Mouse (Mus musculus) thymus, adult 2 months (tissue): Measurements from ENCODE around the gene Enox1. TPM values are rescaled to one million over a fixed set of nuclear protein-coding genes. Genes with fewer than 3 reads are reported as not detected.

ENCODE experiments used
- DNase-seq: peaks from one replicate; pipeline ENCODE4 v3.0.0; 2021
- H3K27ac ChIP-seq: fragments of 200-500 bp; 2 replicates; pipeline ENCODE4 v1.5.1; 2012; ENCODE audit warnings: low read length, control low read depth; ENCODE audit not compliant: control insufficient read depth, insufficient read depth
- H3K27me3 ChIP-seq: fragments of 200-500 bp; 2 replicates; pipeline ENCODE4 v1.6.1; 2012; ENCODE audit warnings: mild to moderate bottlenecking, low read length, moderate library complexity, mixed read lengths; ENCODE audit not compliant: control insufficient read depth, insufficient read depth
- H3K36me3 ChIP-seq: fragments of 200-500 bp; 2 replicates; pipeline ENCODE4 v1.6.1; 2012; ENCODE audit warnings: mild to moderate bottlenecking, low read length, moderate library complexity; ENCODE audit not compliant: control insufficient read depth, insufficient read depth
- H3K4me1 ChIP-seq: fragments of 200-500 bp; replicated peaks from 2 replicates; pipeline ENCODE4 v1.6.1; 2012; ENCODE audit warnings: low read length; ENCODE audit not compliant: control insufficient read depth, insufficient read depth
- H3K4me3 ChIP-seq: fragments of 200-500 bp; 2 replicates; pipeline ENCODE4 v1.5.1; 2012; ENCODE audit warnings: mild to moderate bottlenecking, low read length, control low read depth, moderate library complexity; ENCODE audit not compliant: control insufficient read depth, insufficient read depth
- CTCF ChIP-seq: fragments of 200-500 bp; IDR thresholded peaks from 2 replicates; pipeline ENCODE4 v1.5.1; 2012; ENCODE audit warnings: mild to moderate bottlenecking, control low read depth, low read length, moderate library complexity, borderline replicate concordance; ENCODE audit not compliant: control insufficient read depth, poor library complexity, insufficient read depth; ENCODE audit errors: extremely low read depth
- POLR2A ChIP-seq: fragments of 200-500 bp; IDR thresholded peaks from 2 replicates; pipeline ENCODE4 v1.6.1; 2012; ENCODE audit warnings: mild to moderate bottlenecking, low read length, control low read depth, moderate library complexity; ENCODE audit not compliant: control insufficient read depth, poor library complexity, insufficient read depth; ENCODE audit errors: extremely low read depth
- WGBS: fragments of 180-500 bp; shearing (Covaris S2); methylation state at CpG from one replicate; pipeline ENCODE4 v1.1.7; 2018; 5-methylcytosine and 5-hydroxymethylcytosine counted together
- polyA plus RNA-seq: library from polyadenylated mRNA; depleted of rRNA; stranded (reverse); fragments of >200 nt; gene quantifications from 2 replicates; pipeline ENCODE4 v1.2.3, GENCODE M21; 2012

Enox1 gene
- polyA plus RNA-seq, 1 experiment, result 0.38 TPM

GRCm38 (mm10) chr14:77162496-77162895 lies 5.9 kb downstream of the Enox1 start:
- Histone ChIP-seq H3K4me3 (no peak overlapping the region), H3K4me1 (peaks cover 2% of the 10 kb centered on the region), H3K27me3 (peaks cover 8% of the 10 kb centered on the region; the same call in 1 of the 2 replicates), H3K27ac (no peak overlapping the region), H3K36me3 (no peaks in the 10 kb centered on the region)
- TF ChIP-seq CTCF, result no peak
- TF ChIP-seq POLR2A, result no peak
- WGBS, result 84% methylated on average over 3 of the region's 3 CpGs
- no peak for DNase-seq

- no peaks in the 10 kb centered on the region; the same call in 1 of the 2 replicates for H3K27me3 ChIP-seq
- H3K4me1 ChIP-seq, result no peaks in the 10 kb centered on the region
- no peak for DNase-seq
- H3K4me3 ChIP-seq, result no peak overlapping the region
- 85% methylated on average over 6 of the region's 6 CpGs for WGBS
- no peaks in the 10 kb centered on the region for H3K36me3 ChIP-seq
- H3K27ac ChIP-seq, result no peak overlapping the region
- no peak for TF ChIP-seq CTCF
- TF ChIP-seq POLR2A, result no peak
Observed at GRCm38 (mm10) chr14:77164396-77164795, 7.8 kb downstream of the Enox1 start.

GRCm38 (mm10) chr14:77168161-77168560 lies 11.6 kb downstream of the Enox1 start:
- no peak for DNase-seq
- Histone ChIP-seq H3K4me3 (no peak overlapping the region), H3K27me3 (no peaks in the 10 kb centered on the region), H3K27ac (no peak overlapping the region), H3K4me1 (no peaks in the 10 kb centered on the region), H3K36me3 (no peaks in the 10 kb centered on the region)
- WGBS, result 91% methylated on average over 6 of the region's 6 CpGs
- TF ChIP-seq POLR2A, result no peak
- TF ChIP-seq CTCF, result no peak

- Histone ChIP-seq H3K4me3 (no peak overlapping the region), H3K27ac (no peak overlapping the region), H3K4me1 (no peaks in the 10 kb centered on the region), H3K36me3 (no peaks in the 10 kb centered on the region), H3K27me3 (no peaks in the 10 kb centered on the region)
- TF ChIP-seq CTCF (no peak), POLR2A (no peak)
- 88% methylated on average over 15 of the region's 15 CpGs for WGBS
- no peak for DNase-seq
Observed at GRCm38 (mm10) chr14:77174491-77174890, 17.9 kb downstream of the Enox1 start.

- Histone ChIP-seq H3K27ac (no peak overlapping the region), H3K27me3 (no peaks in the 10 kb centered on the region), H3K4me1 (no peaks in the 10 kb centered on the region), H3K36me3 (no peaks in the 10 kb centered on the region), H3K4me3 (no peak overlapping the region)
- no peak for TF ChIP-seq POLR2A
- no peak for TF ChIP-seq CTCF
- WGBS, result 97% methylated on average over 9 of the region's 9 CpGs
- DNase-seq, result no peak
Observed at GRCm38 (mm10) chr14:77174931-77175330, 18.4 kb downstream of the Enox1 start.

GRCm38 (mm10) chr14:77180241-77180640 lies 23.7 kb downstream of the Enox1 start:
- Histone ChIP-seq H3K27me3 (no peaks in the 10 kb centered on the region), H3K4me3 (no peak overlapping the region), H3K36me3 (no peaks in the 10 kb centered on the region), H3K4me1 (no peaks in the 10 kb centered on the region), H3K27ac (no peak overlapping the region)
- DNase-seq, result no peak
- TF ChIP-seq POLR2A (no peak), CTCF (no peak)
- 83% methylated on average over 7 of the region's 7 CpGs for WGBS

- Histone ChIP-seq H3K27ac (no peak overlapping the region), H3K4me1 (no peaks in the 10 kb centered on the region), H3K36me3 (no peaks in the 10 kb centered on the region), H3K4me3 (no peak overlapping the region), H3K27me3 (no peaks in the 10 kb centered on the region)
- WGBS, result 76% methylated on average over 13 of the region's 13 CpGs
- no peak for DNase-seq
- TF ChIP-seq POLR2A (no peak), CTCF (no peak)
Observed at GRCm38 (mm10) chr14:77180753-77181374, 24.3 kb downstream of the Enox1 start.
